Mouse (Mus musculus): ENCODE results near the gene Dock7. TPM values are rescaled to one million over a fixed set of nuclear protein-coding genes. Genes with fewer than 3 reads are reported as not detected.
"Not testable (repeated sequence)": the region's sequence is repeated elsewhere in the genome, so short reads cannot be mapped to it uniquely, and the experiment has no call there.

Gene Dock7
- polyA plus RNA-seq, 1 experiment from 2014 or later: 95.6 TPM

- no peak for ATAC-seq
- Histone ChIP-seq H3K27me3 (no peaks in the 10 kb centered on the region), H3K4me1 (replicated peaks) (no peaks in the 10 kb centered on the region), H3K4me2 (replicated peaks) (no peak overlapping the region), H3K4me3 (replicated peaks) (no peak overlapping the region), H3K9me3 (no peaks in the 10 kb centered on the region), H3K9ac (replicated peaks) (no peak overlapping the region), H3K36me3 (peaks cover 31% of the 10 kb centered on the region), H3K27ac (no peak overlapping the region)
- whole genome bisulfite sequencing: 92% methylated on average over 2 of the region's 2 CpGs
Observed at GRCm38 (mm10) chr4:99048581-99048980, 72.1 kb downstream of the Dock7 start.

- Histone ChIP-seq H3K4me3 (replicated peaks) (no peak overlapping the region), H3K27ac (no peak overlapping the region), H3K9me3 (no peaks in the 10 kb centered on the region), H3K9ac (replicated peaks) (no peak overlapping the region), H3K36me3 (peaks cover 37% of the 10 kb centered on the region), H3K4me1 (replicated peaks) (no peaks in the 10 kb centered on the region), H3K27me3 (no peaks in the 10 kb centered on the region), H3K4me2 (replicated peaks) (no peak overlapping the region)
- ATAC-seq: no peak
- WGBS: 89% methylated on average over 3 of the region's 3 CpGs
Observed at GRCm38 (mm10) chr4:99046471-99046870, 74.2 kb downstream of the Dock7 start.

DNA sequence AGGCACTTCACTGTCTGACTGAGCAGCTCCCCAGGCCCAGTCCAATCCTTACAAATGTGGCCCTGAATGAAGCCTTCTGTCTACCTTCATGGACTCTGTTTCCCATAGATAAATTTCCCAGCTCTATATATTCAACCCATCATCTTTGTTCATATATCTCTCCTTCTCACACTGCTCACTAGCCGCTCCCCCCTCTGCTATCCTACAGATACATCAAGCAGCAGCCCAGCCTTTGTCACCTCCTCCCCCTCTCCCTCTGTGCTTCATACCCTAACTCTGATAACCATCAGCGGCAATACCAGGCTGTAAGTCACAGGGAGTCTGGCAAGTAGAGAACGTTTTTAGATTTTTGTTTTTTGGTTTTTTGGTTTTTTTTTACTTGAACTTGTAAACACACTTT, 75.9 kb downstream of the Dock7 start:
- H3K36me3 ChIP-seq: peaks cover 39% of the 10 kb centered on the region
- no peak overlapping the region for H3K4me3 ChIP-seq (replicated peaks)
- H3K9me3 ChIP-seq: no peaks in the 10 kb centered on the region

DNA sequence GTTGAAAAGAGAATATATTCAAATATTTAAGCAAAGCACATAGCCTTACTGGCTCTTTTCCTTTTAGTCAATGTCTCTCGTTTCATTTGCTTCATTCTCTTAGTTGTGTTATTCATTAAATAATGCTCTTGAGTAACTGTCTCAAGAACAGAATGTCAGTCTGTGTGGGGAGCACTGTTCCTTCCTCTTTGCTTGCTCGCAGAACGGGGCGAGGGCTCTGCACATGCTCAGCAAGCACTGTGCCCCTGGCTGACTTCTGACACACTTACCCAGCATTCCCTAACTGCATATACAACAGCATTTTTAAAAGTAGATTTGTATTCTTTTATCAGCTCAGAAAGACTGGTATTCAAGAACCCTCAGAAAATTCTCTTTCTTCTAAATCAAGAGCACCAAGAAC, 87.8 kb downstream of the Dock7 start:
- Histone ChIP-seq H3K4me1 (replicated peaks) (no peaks in the 10 kb centered on the region), H3K27me3 (no peaks in the 10 kb centered on the region), H3K9ac (replicated peaks) (no peak overlapping the region), H3K4me2 (replicated peaks) (no peak overlapping the region), H3K27ac (no peak overlapping the region), H3K36me3 (no peaks in the 10 kb centered on the region), H3K4me3 (replicated peaks) (no peak overlapping the region), H3K9me3 (no peaks in the 10 kb centered on the region)
- WGBS: 87% methylated on average over 4 of the region's 4 CpGs
- no peak for ATAC-seq

More for the DNA sequence above, 75.9 kb downstream of the Dock7 start:
- H3K9ac ChIP-seq (replicated peaks): no peak overlapping the region
- no peaks in the 10 kb centered on the region for H3K27me3 ChIP-seq
- WGBS: 89% methylated on average over 3 of the region's 3 CpGs
- ATAC-seq: no peak
- H3K4me1 ChIP-seq (replicated peaks): no peaks in the 10 kb centered on the region
- H3K27ac ChIP-seq: no peak overlapping the region
- no peak overlapping the region for H3K4me2 ChIP-seq (replicated peaks)

DNA sequence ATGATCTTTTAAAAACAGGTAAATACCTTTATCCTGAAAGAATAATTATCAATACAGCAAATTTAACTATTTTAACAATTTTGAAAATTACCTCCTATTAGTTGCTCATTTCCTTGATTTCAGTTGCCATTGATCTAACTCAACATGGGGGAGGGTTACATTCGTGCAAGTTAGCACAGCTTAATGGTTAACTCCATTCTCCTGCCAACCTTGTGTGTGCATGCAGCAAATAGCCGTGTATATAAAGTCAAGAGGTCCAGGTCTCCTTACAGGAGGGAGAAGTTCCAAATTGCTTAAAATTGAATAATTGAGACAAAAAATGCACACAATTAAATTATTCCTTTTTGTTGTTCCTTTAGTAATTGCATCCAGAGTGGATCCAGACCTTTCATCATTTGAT, 90.0 kb downstream of the Dock7 start, which contains the start of gene Angptl3:
Gene Angptl3 (plus strand): TSS at position 269 of the 400 bp plus-strand sequence.
- H3K36me3 ChIP-seq: 0 out of 2 replicates have a peak, but pooled peaks cover under 1% of the 10 kb centered on the region
- 83% methylated on average over 2 of the region's 2 CpGs for WGBS
- no peak within 1 kb of the TSS for H3K9ac ChIP-seq (replicated peaks)
- no peaks in the 10 kb centered on the region for H3K4me1 ChIP-seq (replicated peaks)
- H3K27ac ChIP-seq: no peak within 1 kb of the TSS
- no peaks in the 10 kb centered on the region for H3K27me3 ChIP-seq
- no peak for ATAC-seq
- H3K9me3 ChIP-seq: no peaks in the 10 kb centered on the region
- no peak within 1 kb of the TSS for H3K4me2 ChIP-seq (replicated peaks)
- H3K4me3 ChIP-seq (replicated peaks): no peak within 1 kb of the TSS

DNA sequence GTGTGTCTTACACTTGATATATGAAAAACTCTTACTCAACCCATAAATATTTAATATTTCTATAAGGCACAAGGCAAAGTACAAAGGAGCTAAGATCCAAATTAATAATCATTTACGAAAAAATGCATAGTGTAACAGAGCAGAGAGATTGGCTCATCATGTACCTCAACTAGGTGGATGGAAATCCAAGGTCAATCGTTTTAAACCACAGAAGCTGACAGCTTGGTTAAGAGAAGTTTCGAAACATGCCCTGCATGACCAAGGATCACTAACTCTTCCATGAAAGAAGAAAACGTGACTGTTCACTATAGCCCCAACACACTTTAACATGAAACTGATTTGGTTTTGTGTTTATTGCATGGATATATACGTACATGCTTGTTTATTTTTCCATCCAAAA, 92.3 kb downstream of the Dock7 start:
- 95% methylated on average over 5 of the region's 5 CpGs for WGBS
- no peak for ATAC-seq

DNA sequence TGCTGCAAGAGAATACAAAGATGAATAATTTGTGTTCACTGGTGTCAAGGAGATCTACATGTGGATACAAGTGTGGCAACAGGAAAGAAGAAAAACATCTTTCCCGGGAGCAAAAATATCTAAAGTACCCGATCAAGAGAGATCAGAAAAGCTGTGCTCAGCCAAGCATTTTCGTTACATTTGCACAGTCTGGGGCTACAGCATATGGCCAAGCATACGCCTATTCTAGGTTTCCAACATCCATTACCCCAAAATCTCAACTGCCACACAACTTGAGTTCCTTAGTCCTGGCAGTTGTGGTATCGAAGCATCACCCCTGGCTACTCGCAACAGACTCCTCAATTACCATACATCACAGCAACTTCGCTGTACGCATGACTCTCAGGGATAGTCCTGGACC, 98.5 kb downstream of the Dock7 start:
- WGBS: 94% methylated on average over 8 of the region's 8 CpGs
- Histone ChIP-seq H3K9ac (replicated peaks) (no peak overlapping the region), H3K27ac (no peak overlapping the region), H3K4me1 (replicated peaks) (no peaks in the 10 kb centered on the region), H3K27me3 (no peaks in the 10 kb centered on the region), H3K9me3 (no peaks in the 10 kb centered on the region), H3K4me3 (replicated peaks) (no peak overlapping the region), H3K36me3 (peaks cover 24% of the 10 kb centered on the region), H3K4me2 (replicated peaks) (no peak overlapping the region)
- no peak for ATAC-seq

More for the DNA sequence above, 92.3 kb downstream of the Dock7 start:
- Histone ChIP-seq H3K27me3 (no peaks in the 10 kb centered on the region), H3K4me2 (replicated peaks) (no peak overlapping the region), H3K4me3 (replicated peaks) (no peak overlapping the region), H3K9ac (replicated peaks) (no peak overlapping the region), H3K27ac (no peak overlapping the region), H3K4me1 (replicated peaks) (no peaks in the 10 kb centered on the region), H3K36me3 (0 out of 2 replicates have a peak, but pooled peaks cover 5% of the 10 kb centered on the region), H3K9me3 (no peaks in the 10 kb centered on the region)

GRCm38 (mm10) chr4:99011039-99011438, 109.7 kb downstream of the Dock7 start:
- H3K36me3 ChIP-seq: peaks cover 51% of the 10 kb centered on the region
- ATAC-seq: no peak

DNA sequence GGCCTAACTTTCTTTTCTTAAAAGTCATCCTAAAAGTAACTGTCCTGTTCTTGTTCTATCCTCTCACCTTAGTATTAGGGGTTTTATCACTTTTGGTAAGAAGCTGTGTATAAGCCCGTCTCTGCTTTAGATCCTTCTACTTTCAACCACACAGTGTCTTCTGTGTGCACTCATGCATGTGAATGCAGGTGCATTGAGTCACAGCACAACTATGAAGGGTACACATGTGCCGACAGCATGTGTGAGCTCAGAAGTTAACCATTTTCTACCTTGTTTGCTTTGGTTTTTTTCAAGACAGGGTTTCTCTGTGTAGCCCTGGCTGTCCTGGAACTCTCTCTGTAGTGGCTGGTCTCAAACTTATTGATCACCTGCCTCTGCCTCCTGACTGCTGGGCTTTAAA, 114.4 kb downstream of the Dock7 start:
- Histone ChIP-seq H3K36me3 (peaks cover 34% of the 10 kb centered on the region), H3K27me3 (no peaks in the 10 kb centered on the region), H3K4me2 (replicated peaks) (no peak overlapping the region), H3K27ac (no peak overlapping the region), H3K4me3 (replicated peaks) (no peak overlapping the region), H3K9ac (replicated peaks) (no peak overlapping the region), H3K9me3 (no peaks in the 10 kb centered on the region), H3K4me1 (replicated peaks) (no peaks in the 10 kb centered on the region)
- 88% methylated on average over 2 of the region's 2 CpGs for WGBS
- ATAC-seq: no peak

More at GRCm38 (mm10) chr4:99011039-99011438, 109.7 kb downstream of the Dock7 start:
- WGBS: 93% methylated on average over 4 of the region's 4 CpGs
- Histone ChIP-seq H3K4me2 (replicated peaks) (no peak overlapping the region), H3K9ac (replicated peaks) (no peak overlapping the region), H3K27ac (no peak overlapping the region), H3K27me3 (no peaks in the 10 kb centered on the region), H3K4me1 (replicated peaks) (no peaks in the 10 kb centered on the region), H3K9me3 (no peaks in the 10 kb centered on the region), H3K4me3 (replicated peaks) (no peak overlapping the region)

GRCm38 (mm10) chr4:99005574-99005973, 115.1 kb downstream of the Dock7 start:
- no peak overlapping the region for H3K4me3 ChIP-seq (replicated peaks)
- no peaks in the 10 kb centered on the region for H3K4me1 ChIP-seq (replicated peaks)
- ATAC-seq: no peak
- no peaks in the 10 kb centered on the region for H3K27me3 ChIP-seq
- peaks cover 31% of the 10 kb centered on the region for H3K36me3 ChIP-seq
- H3K9ac ChIP-seq (replicated peaks): no peak overlapping the region
- WGBS: 97% methylated on average over 2 of the region's 2 CpGs
- no peaks in the 10 kb centered on the region for H3K9me3 ChIP-seq
- no peak overlapping the region for H3K27ac ChIP-seq
- no peak overlapping the region for H3K4me2 ChIP-seq (replicated peaks)

DNA sequence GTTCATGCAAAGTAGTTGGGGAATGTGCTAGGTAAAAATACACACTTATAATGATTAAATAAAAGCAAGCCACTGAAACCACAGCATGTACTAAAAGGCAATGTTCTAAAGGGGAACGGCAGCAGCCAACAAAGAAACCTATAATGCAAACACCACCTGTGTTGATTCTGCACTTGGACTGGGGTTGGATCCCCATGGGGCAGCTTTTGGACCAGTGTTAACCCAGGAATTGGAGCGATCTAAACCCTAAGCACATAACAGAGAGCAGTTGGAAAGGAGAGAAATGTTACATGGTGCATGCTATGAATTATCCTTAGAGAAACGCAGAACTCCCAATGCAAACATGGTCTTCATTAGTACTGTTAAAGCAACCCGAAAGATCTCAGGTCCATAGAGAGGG, 127.2 kb downstream of the Dock7 start:
- no peaks in the 10 kb centered on the region for H3K4me1 ChIP-seq (replicated peaks)
- no peak overlapping the region for H3K9ac ChIP-seq (replicated peaks)
- no peak for ATAC-seq
- no peak overlapping the region for H3K27ac ChIP-seq
- WGBS: 81% methylated on average over 4 of the region's 4 CpGs
- no peaks in the 10 kb centered on the region for H3K27me3 ChIP-seq
- no peaks in the 10 kb centered on the region for H3K9me3 ChIP-seq
- H3K4me3 ChIP-seq (replicated peaks): no peak overlapping the region
- peaks cover 38% of the 10 kb centered on the region for H3K36me3 ChIP-seq
- no peak overlapping the region for H3K4me2 ChIP-seq (replicated peaks)

GRCm38 (mm10) chr4:98984701-98985100, 136.0 kb downstream of the Dock7 start:
- ATAC-seq: no peak
- no peaks in the 10 kb centered on the region for H3K4me1 ChIP-seq (replicated peaks)
- WGBS: 92% methylated on average over 8 of the region's 8 CpGs
- H3K9me3 ChIP-seq: no peaks in the 10 kb centered on the region
- no peaks in the 10 kb centered on the region for H3K27me3 ChIP-seq
- no peak overlapping the region for H3K4me3 ChIP-seq (replicated peaks)
- no peak overlapping the region for H3K27ac ChIP-seq
- no peak overlapping the region for H3K9ac ChIP-seq (replicated peaks)
- H3K36me3 ChIP-seq: peaks cover 58% of the 10 kb centered on the region
- H3K4me2 ChIP-seq (replicated peaks): no peak overlapping the region

DNA sequence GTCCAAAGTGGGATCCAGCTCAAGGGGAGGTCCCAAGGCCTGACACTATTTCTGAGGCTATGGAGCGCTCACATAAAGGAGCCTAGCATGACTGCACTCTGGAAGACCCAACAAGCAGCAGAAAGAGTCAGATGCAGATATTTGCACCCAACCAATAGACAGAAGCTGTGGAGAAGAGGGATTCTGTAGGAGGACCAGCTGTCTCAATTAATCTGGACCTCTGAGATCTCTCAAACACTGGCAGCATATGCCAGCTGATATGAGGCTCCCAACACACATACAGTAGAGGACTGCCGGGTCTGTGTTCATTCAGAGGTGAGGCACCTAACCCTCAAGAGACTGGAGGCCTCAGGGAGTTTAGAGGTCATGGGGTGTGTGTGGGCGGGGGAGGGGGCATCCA, 140.7 kb downstream of the Dock7 start:
- H3K36me3 ChIP-seq: peaks cover 53% of the 10 kb centered on the region
- H3K9ac ChIP-seq (replicated peaks); H3K4me1 ChIP-seq (replicated peaks); H3K4me3 ChIP-seq (replicated peaks); H3K27ac ChIP-seq; ATAC-seq; H3K9me3 ChIP-seq; H3K4me2 ChIP-seq (replicated peaks); H3K27me3 ChIP-seq: not testable (repeated sequence)
- 88% methylated on average over 3 of the region's 3 CpGs for WGBS

Data from midbrain, embryonic 13.5 days (tissue).